Mouse (Mus musculus): Measurements from ENCODE around the gene Psmd4. TPM values are rescaled to one million over a fixed set of nuclear protein-coding genes. Genes with fewer than 3 reads are reported as not detected.

Psmd4 gene
- 100 to 1,000 TPM; 121 to 140 TPM for total RNA-seq (2021)
- polyA plus RNA-seq (2012; rRNA removed) = 119 and 144 TPM in 2 replicates
- long read RNA-seq, transcript Psmd4-202 (10 exons, 1,332 nt) = major isoform, 44 of 100 reads
- long read RNA-seq, transcript Psmd4-201 (10 exons, 1,276 nt) = minor isoform, 39 of 100 reads
- long read RNA-seq, partial matches to known transcripts = 6 of 100 reads
- long read RNA-seq, other reads (novel, unspliced or antisense) = 11 of 100 reads

GRCm38 (mm10) chr3:95042166-95042837 is at the start of gene Psmd4:
Gene Psmd4 (minus strand): TSS chr3:95042614.
- under 1% methylated on average over 36 of the region's 36 CpGs for WGBS
- TF ChIP-seq EP300 (IDR thresholded peaks at IDR 0.05; ENCODE audit: insufficient read depth, low read depth, low read length) = peak; percentile 39; the same call in 1 of the 2 replicates
- peak; percentile 98 for TF ChIP-seq POLR2A (IDR thresholded peaks at IDR 0.05; ENCODE audit: insufficient read depth, low read depth, low read length)
- no peak for TF ChIP-seq CTCF (IDR thresholded peaks at IDR 0.05)
- intact Hi-C loops (cut with DNase I) = loop anchor here (5.0 kb wide), 2 partner anchors 100 to 460 kb away; partner anchors contain the start of genes Snx27 and Tnfaip8l2

GRCm38 (mm10) chr3:95088071-95088470 is 45.7 kb upstream of the Psmd4 start:
- TF ChIP-seq CTCF (IDR thresholded peaks at IDR 0.05) (no peak), EP300 (IDR thresholded peaks at IDR 0.05; ENCODE audit: insufficient read depth, low read depth, low read length) (no peak), POLR2A (IDR thresholded peaks at IDR 0.05; ENCODE audit: insufficient read depth, low read depth, low read length) (no peak)
- H3K4me1 ChIP-seq (ENCODE audit: control insufficient read depth, insufficient read depth, low read length) = no peaks in the 10 kb centered on the region
- no peaks in the 10 kb centered on the region for H3K36me3 ChIP-seq (ENCODE audit: control insufficient read depth, insufficient read depth, low read length)
- 52% methylated on average over 1 of the region's 1 CpGs for WGBS
- H3K79me2 ChIP-seq (replicated peaks; ENCODE audit: control insufficient read depth, insufficient read depth, low read length) = no peaks in the 10 kb centered on the region
- intact Hi-C loops (cut with DNase I) = no loop called here
- no peak overlapping the region for H3K4me3 ChIP-seq
- no peak overlapping the region for H3K27ac ChIP-seq
- H3K9ac ChIP-seq (ENCODE audit: low read depth, low read length) = no peak overlapping the region
- no peaks in the 10 kb centered on the region for H3K27me3 ChIP-seq (ENCODE audit: control insufficient read depth, insufficient read depth, low read length)
- DNase-seq = no peak

More at GRCm38 (mm10) chr3:95042166-95042837, at the start of gene Psmd4:
- Histone ChIP-seq H3K4me1 (ENCODE audit: control insufficient read depth, insufficient read depth, low read length) (peaks cover 2% of the 10 kb centered on the region), H3K27ac (peak within 1 kb of the TSS; percentile 84), H3K27me3 (ENCODE audit: control insufficient read depth, insufficient read depth, low read length) (no peaks in the 10 kb centered on the region), H3K79me2 (replicated peaks; ENCODE audit: control insufficient read depth, insufficient read depth, low read length) (peaks cover 5% of the 10 kb centered on the region), H3K36me3 (ENCODE audit: control insufficient read depth, insufficient read depth, low read length) (peaks cover 11% of the 10 kb centered on the region), H3K4me3 (peak within 1 kb of the TSS; percentile 84), H3K9ac (ENCODE audit: low read depth, low read length) (peak within 1 kb of the TSS; percentile 89)
- DNase-seq = peak; percentile 98

GRCm38 (mm10) chr3:95071606-95072005 is 29.2 kb upstream of the Psmd4 start:
- intact Hi-C loops (cut with DNase I) = no loop called here
- no peak overlapping the region for H3K27ac ChIP-seq
- H3K36me3 ChIP-seq (ENCODE audit: control insufficient read depth, insufficient read depth, low read length) = peaks cover 2% of the 10 kb centered on the region
- no peak for DNase-seq
- H3K4me3 ChIP-seq = no peak overlapping the region
- WGBS = 85% methylated on average over 2 of the region's 2 CpGs
- no peaks in the 10 kb centered on the region for H3K4me1 ChIP-seq (ENCODE audit: control insufficient read depth, insufficient read depth, low read length)
- no peaks in the 10 kb centered on the region for H3K79me2 ChIP-seq (replicated peaks; ENCODE audit: control insufficient read depth, insufficient read depth, low read length)
- no peak overlapping the region for H3K9ac ChIP-seq (ENCODE audit: low read depth, low read length)
- H3K27me3 ChIP-seq (ENCODE audit: control insufficient read depth, insufficient read depth, low read length) = no peaks in the 10 kb centered on the region
- TF ChIP-seq CTCF (IDR thresholded peaks at IDR 0.05) = peak; percentile 13; the same call in 1 of the 2 replicates
- TF ChIP-seq POLR2A (IDR thresholded peaks at IDR 0.05; ENCODE audit: insufficient read depth, low read depth, low read length) = no peak

GRCm38 (mm10) chr3:95066570-95066969 is 24.2 kb upstream of the Psmd4 start:
- H3K27ac ChIP-seq = no peak overlapping the region
- no peak overlapping the region for H3K9ac ChIP-seq (ENCODE audit: low read depth, low read length)
- H3K27me3 ChIP-seq (ENCODE audit: control insufficient read depth, insufficient read depth, low read length) = no peaks in the 10 kb centered on the region
- no peaks in the 10 kb centered on the region for H3K79me2 ChIP-seq (replicated peaks; ENCODE audit: control insufficient read depth, insufficient read depth, low read length)
- H3K36me3 ChIP-seq (ENCODE audit: control insufficient read depth, insufficient read depth, low read length) = no peaks in the 10 kb centered on the region
- 70% methylated on average over 11 of the region's 11 CpGs for WGBS
- H3K4me1 ChIP-seq (ENCODE audit: control insufficient read depth, insufficient read depth, low read length) = no peaks in the 10 kb centered on the region
- no peak overlapping the region for H3K4me3 ChIP-seq
- TF ChIP-seq POLR2A (IDR thresholded peaks at IDR 0.05; ENCODE audit: insufficient read depth, low read depth, low read length) = no peak
- TF ChIP-seq EP300 (IDR thresholded peaks at IDR 0.05; ENCODE audit: insufficient read depth, low read depth, low read length) = no peak
- TF ChIP-seq CTCF (IDR thresholded peaks at IDR 0.05) = no peak
- intact Hi-C loops (cut with DNase I) = no loop called here
- DNase-seq = peak in 1 of 2 experiments; percentile 44

GRCm38 (mm10) chr3:95066095-95066494 is 23.7 kb upstream of the Psmd4 start:
- intact Hi-C loops (cut with DNase I) = no loop called here
- Histone ChIP-seq H3K9ac (ENCODE audit: low read depth, low read length) (no peak overlapping the region), H3K27me3 (ENCODE audit: control insufficient read depth, insufficient read depth, low read length) (no peaks in the 10 kb centered on the region), H3K4me3 (no peak overlapping the region), H3K36me3 (ENCODE audit: control insufficient read depth, insufficient read depth, low read length) (no peaks in the 10 kb centered on the region), H3K79me2 (replicated peaks; ENCODE audit: control insufficient read depth, insufficient read depth, low read length) (no peaks in the 10 kb centered on the region), H3K4me1 (ENCODE audit: control insufficient read depth, insufficient read depth, low read length) (no peaks in the 10 kb centered on the region), H3K27ac (no peak overlapping the region; the same call in 1 of the 2 replicates)
- no peak for DNase-seq
- WGBS = 78% methylated on average over 6 of the region's 6 CpGs
- TF ChIP-seq POLR2A (IDR thresholded peaks at IDR 0.05; ENCODE audit: insufficient read depth, low read depth, low read length) = no peak
- TF ChIP-seq CTCF (IDR thresholded peaks at IDR 0.05) = no peak
- no peak for TF ChIP-seq EP300 (IDR thresholded peaks at IDR 0.05; ENCODE audit: insufficient read depth, low read depth, low read length)

- intact Hi-C loops (cut with DNase I) = no loop called here
- Histone ChIP-seq H3K27me3 (ENCODE audit: control insufficient read depth, insufficient read depth, low read length) (no peaks in the 10 kb centered on the region), H3K9ac (ENCODE audit: low read depth, low read length) (no peak overlapping the region), H3K79me2 (replicated peaks; ENCODE audit: control insufficient read depth, insufficient read depth, low read length) (no peaks in the 10 kb centered on the region), H3K36me3 (ENCODE audit: control insufficient read depth, insufficient read depth, low read length) (no peaks in the 10 kb centered on the region), H3K27ac (no peak overlapping the region), H3K4me3 (no peak overlapping the region), H3K4me1 (ENCODE audit: control insufficient read depth, insufficient read depth, low read length) (no peaks in the 10 kb centered on the region)
- no peak for DNase-seq
- TF ChIP-seq EP300 (IDR thresholded peaks at IDR 0.05; ENCODE audit: insufficient read depth, low read depth, low read length) (no peak), CTCF (IDR thresholded peaks at IDR 0.05) (no peak), POLR2A (IDR thresholded peaks at IDR 0.05; ENCODE audit: insufficient read depth, low read depth, low read length) (no peak)
- 100% methylated on average over 1 of the region's 1 CpGs for WGBS
Observed at GRCm38 (mm10) chr3:95065553-95065952, 23.1 kb upstream of the Psmd4 start.

All from heart, adult 2 months (tissue).